Mouse (Mus musculus) cortical plate, adult 2 months (tissue): ENCODE results near the gene Ctu2.

Source experiments
- CTCF ChIP-seq: fragments of 200-500 bp; IDR thresholded peaks from 2 replicates; pipeline ENCODE4 v1.5.1; 2011; ENCODE audit warnings: mild to moderate bottlenecking, control low read depth, low read length; ENCODE audit not compliant: insufficient read depth; ENCODE audit errors: extremely low read depth
- POLR2A ChIP-seq: fragments of 200-500 bp; IDR thresholded peaks from 2 replicates; pipeline ENCODE4 v1.6.1; 2011; ENCODE audit warnings: mild to moderate bottlenecking, low read length, control low read depth; ENCODE audit not compliant: insufficient read depth; ENCODE audit errors: extremely low read depth

- TF ChIP-seq CTCF (no peak), POLR2A (no peak)
These were observed 49.8 kb upstream of the Ctu2 start for GRCm38 (mm10) chr8:122426145-122426544.
